Mouse (Mus musculus): ENCODE measurements around the gene Ssna1.
"Not testable (repeated sequence)": the region's sequence is repeated elsewhere in the genome, so short reads cannot be mapped to it uniquely, and the experiment has no call there.

Gene Ssna1

DNA sequence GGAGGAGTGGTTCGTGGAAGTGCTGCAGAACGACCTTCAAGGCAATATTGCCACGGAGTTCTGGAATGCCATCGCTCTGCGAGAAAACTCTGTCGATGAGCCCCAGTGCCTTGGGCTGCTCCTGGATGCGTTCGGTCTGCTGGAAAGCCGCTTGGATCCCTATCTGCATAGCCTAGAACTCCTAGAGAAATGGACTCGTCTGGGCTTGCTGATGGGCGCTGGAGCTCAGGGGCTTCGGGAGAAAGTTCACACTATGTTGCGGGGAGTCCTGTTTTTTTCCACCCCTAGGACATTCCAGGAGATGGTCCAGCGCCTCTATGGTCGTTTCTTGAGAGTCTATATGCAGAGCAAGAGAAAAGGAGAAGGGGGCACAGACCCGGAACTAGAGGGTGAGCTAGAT, 772 bp upstream of the Ssna1 start:
- Histone ChIP-seq H3K27me3 (ENCODE audit: control insufficient read depth, insufficient read depth, low read length, poor library complexity, severe bottlenecking) (no peaks in the 10 kb centered on the region), H3K36me3 (ENCODE audit: control insufficient read depth, insufficient read depth, low read length, poor library complexity, severe bottlenecking) (peaks cover 8% of the 10 kb centered on the region)
- DNase-seq (ENCODE audit: low read depth, low spot score), result no peak

GRCm38 (mm10) chr2:25272515-25272914, 277 bp upstream of the Ssna1 start:
- DNase-seq (ENCODE audit: low read depth, low spot score), result no peak
- no peaks in the 10 kb centered on the region for H3K27me3 ChIP-seq (ENCODE audit: control insufficient read depth, insufficient read depth, low read length, poor library complexity, severe bottlenecking)
- H3K36me3 ChIP-seq (ENCODE audit: control insufficient read depth, insufficient read depth, low read length, poor library complexity, severe bottlenecking), result peaks cover 8% of the 10 kb centered on the region

- DNase-seq (ENCODE audit: low read depth, low spot score), result no peak
- H3K27me3 ChIP-seq (ENCODE audit: control insufficient read depth, insufficient read depth, low read length, poor library complexity, severe bottlenecking), result no peaks in the 10 kb centered on the region
- peaks cover 2% of the 10 kb centered on the region for H3K36me3 ChIP-seq (ENCODE audit: control insufficient read depth, insufficient read depth, low read length, poor library complexity, severe bottlenecking)
Observed at GRCm38 (mm10) chr2:25267746-25268309, 4.4 kb downstream of the Ssna1 start.

- Histone ChIP-seq H3K27me3 (ENCODE audit: control insufficient read depth, insufficient read depth, low read length, poor library complexity, severe bottlenecking) (no peaks in the 10 kb centered on the region), H3K36me3 (ENCODE audit: control insufficient read depth, insufficient read depth, low read length, poor library complexity, severe bottlenecking) (peaks cover 2% of the 10 kb centered on the region)
- no peak for DNase-seq (ENCODE audit: low read depth, low spot score)
Observed at GRCm38 (mm10) chr2:25267241-25267640, 5.0 kb downstream of the Ssna1 start.

DNA sequence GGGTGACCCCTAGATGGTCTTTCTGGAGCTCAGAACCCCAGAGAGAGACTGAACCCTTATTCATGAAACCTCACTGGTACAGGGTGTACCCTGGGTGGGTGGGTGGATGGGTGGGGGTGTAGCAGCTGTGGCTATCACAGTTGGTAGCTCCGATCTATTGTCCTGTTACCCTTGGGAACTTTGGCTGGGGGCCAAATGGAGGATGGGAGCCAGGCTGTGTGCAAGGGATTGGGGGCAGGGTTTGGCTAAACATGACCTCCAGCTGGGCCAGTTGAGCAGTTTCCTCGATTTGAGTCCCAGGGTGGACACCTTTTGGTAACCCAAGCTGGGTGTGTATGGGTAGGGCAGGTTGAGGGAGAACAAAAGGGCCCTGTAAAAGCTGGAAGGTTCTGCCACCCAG, 5.5 kb downstream of the Ssna1 start:
- Histone ChIP-seq H3K36me3 (ENCODE audit: control insufficient read depth, insufficient read depth, low read length, poor library complexity, severe bottlenecking) (peaks cover 2% of the 10 kb centered on the region), H3K27me3 (ENCODE audit: control insufficient read depth, insufficient read depth, low read length, poor library complexity, severe bottlenecking) (no peaks in the 10 kb centered on the region)
- no peak for DNase-seq (ENCODE audit: low read depth, low spot score)

GRCm38 (mm10) chr2:25265897-25266656, 6.2 kb downstream of the Ssna1 start:
- DNase-seq (ENCODE audit: low read depth, low spot score), result peak; percentile 31
- Histone ChIP-seq H3K27me3 (ENCODE audit: control insufficient read depth, insufficient read depth, low read length, poor library complexity, severe bottlenecking) (no peaks in the 10 kb centered on the region), H3K36me3 (ENCODE audit: control insufficient read depth, insufficient read depth, low read length, poor library complexity, severe bottlenecking) (peaks cover 2% of the 10 kb centered on the region)

DNA sequence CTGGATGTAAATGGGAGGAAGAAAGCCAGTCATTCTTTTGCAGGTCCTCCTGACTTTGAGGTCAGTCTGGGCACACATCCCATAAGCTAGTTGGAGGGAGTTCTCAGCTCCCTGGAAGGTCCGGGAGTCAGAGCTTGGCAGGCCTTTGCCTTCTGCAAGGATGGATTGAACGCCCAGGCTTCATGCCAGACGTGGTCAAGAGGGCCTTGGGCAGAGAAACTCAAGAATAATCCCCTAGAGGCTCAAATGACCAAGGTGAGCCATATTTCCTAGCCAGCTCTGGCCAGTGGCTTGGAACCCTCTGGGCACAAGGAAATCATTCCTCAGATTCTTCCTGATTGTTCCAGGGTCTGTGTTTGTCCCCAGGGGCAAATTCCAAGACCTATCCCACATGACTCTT, 7.4 kb downstream of the Ssna1 start:
- Histone ChIP-seq H3K27me3 (ENCODE audit: control insufficient read depth, insufficient read depth, low read length, poor library complexity, severe bottlenecking) (no peaks in the 10 kb centered on the region), H3K36me3 (ENCODE audit: control insufficient read depth, insufficient read depth, low read length, poor library complexity, severe bottlenecking) (no peaks in the 10 kb centered on the region; the same call in 1 of the 2 replicates)
- no peak for DNase-seq (ENCODE audit: low read depth, low spot score)

GRCm38 (mm10) chr2:25264286-25264660, 8.0 kb downstream of the Ssna1 start:
- no peak for DNase-seq (ENCODE audit: low read depth, low spot score)
- H3K36me3 ChIP-seq (ENCODE audit: control insufficient read depth, insufficient read depth, low read length, poor library complexity, severe bottlenecking), result no peaks in the 10 kb centered on the region; the same call in 1 of the 2 replicates
- no peaks in the 10 kb centered on the region for H3K27me3 ChIP-seq (ENCODE audit: control insufficient read depth, insufficient read depth, low read length, poor library complexity, severe bottlenecking)

DNA sequence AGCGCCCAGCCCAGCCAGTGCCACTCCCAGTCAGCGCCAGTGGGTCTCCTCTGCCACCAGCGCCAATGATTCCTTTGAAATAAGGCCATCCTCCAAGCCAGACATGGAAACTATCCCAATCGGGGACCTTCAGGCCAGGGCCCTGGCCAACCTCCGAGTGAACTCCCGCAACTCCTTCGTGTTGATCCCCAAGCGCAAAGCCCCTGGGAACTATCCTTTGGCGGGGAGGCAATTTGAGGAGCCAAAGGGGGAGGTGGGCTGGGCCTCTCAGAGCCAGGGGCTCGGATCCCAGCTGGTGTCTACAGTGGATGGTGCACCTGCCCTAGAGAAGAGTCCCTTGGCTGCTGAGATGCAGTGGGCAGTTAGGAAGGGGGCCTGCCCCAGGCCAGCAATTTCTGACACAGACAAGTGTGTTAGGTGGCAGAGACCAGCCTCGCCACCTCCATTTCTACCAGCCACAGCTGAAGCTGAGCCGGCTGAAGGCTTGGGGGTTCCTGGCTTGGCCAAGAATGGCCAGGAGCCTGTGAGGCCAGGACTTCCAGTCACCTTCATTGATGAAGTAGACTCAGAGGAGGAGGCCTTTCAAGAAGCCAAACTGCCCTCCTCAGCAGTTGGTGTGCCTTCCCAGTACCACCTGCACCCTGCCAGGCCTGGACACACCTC, 8.5 kb downstream of the Ssna1 start:
- Histone ChIP-seq H3K27me3 (ENCODE audit: control insufficient read depth, insufficient read depth, low read length, poor library complexity, severe bottlenecking) (no peaks in the 10 kb centered on the region), H3K36me3 (ENCODE audit: control insufficient read depth, insufficient read depth, low read length, poor library complexity, severe bottlenecking) (no peaks in the 10 kb centered on the region; the same call in 1 of the 2 replicates)
- DNase-seq (ENCODE audit: low read depth, low spot score), result no peak

DNA sequence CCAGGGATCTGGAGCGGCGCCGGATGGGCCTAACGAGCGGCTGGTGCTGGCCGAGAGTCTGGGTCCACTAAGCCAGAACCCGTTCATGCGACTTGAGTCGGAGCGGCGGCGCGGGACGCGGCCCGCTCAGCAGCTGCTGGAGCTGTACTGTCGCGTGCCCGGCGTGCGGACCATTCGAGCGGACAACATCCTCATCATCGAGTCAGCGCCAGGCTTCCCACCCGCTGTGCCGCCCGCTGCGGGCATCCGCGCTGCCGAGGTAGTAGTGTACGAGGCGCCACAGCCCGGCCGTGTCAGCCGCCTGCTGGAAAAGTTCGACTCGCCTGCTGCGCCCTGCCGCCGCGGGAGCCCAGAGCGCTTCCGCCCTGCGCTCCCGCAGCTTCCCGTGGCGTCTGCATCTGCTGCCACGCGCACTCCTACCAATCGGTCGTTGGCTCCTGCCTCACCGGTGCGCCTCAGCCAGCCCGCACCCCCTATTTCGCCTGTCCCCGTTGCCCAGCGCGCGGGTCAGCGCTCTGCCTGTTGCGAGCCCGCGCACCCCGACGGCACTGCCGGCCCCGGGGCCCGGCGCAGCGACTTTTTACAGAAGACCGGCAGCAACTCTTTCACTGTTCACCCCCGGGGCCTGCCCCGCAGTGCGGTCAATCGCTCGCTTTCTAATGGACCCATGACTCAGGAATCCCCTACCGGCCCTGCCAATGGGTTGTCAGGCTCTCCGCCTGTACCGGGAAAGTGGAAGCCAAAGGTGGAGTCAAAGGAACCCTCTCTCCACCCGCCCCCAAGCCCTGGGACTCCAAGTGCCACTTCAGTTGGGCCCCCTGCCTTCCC, 9.2 kb downstream of the Ssna1 start:
- Histone ChIP-seq H3K27me3 (ENCODE audit: control insufficient read depth, insufficient read depth, low read length, poor library complexity, severe bottlenecking) (no peaks in the 10 kb centered on the region), H3K36me3 (ENCODE audit: control insufficient read depth, insufficient read depth, low read length, poor library complexity, severe bottlenecking) (no peaks in the 10 kb centered on the region)
- DNase-seq (ENCODE audit: low read depth, low spot score), result peak; percentile 59

- peak; percentile 97 for DNase-seq (ENCODE audit: low read depth, low spot score)
- H3K27me3 ChIP-seq (ENCODE audit: control insufficient read depth, insufficient read depth, low read length, poor library complexity, severe bottlenecking), result no peaks in the 10 kb centered on the region
- no peaks in the 10 kb centered on the region for H3K36me3 ChIP-seq (ENCODE audit: control insufficient read depth, insufficient read depth, low read length, poor library complexity, severe bottlenecking)
Observed at GRCm38 (mm10) chr2:25262291-25262767, 9.9 kb downstream of the Ssna1 start, which contains the start of gene Tprn. Gene Tprn, plus strand, starts transcription at chr2:25262618.

DNA sequence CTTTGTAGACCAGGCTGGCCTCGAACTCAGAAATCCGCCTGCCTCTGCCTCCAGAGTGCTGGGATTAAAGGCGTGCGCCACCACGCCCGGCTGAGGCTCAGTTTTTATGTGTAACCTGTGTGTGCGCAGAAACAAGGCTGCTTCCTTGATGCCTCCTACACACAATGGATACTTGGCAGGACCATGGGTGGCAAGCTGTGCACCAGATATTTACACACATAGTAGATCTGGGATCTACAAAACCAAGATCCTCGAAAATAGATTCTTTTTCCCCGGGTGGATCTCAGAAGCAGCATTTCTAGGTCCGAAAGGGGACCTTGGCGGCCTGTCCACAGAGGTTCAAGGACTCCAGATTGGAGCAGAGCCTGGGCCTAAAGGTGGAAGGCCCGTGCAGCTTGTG, 10.4 kb downstream of the Ssna1 start:
- H3K36me3 ChIP-seq (ENCODE audit: control insufficient read depth, insufficient read depth, low read length, poor library complexity, severe bottlenecking), result no peaks in the 10 kb centered on the region
- H3K27me3 ChIP-seq (ENCODE audit: control insufficient read depth, insufficient read depth, low read length, poor library complexity, severe bottlenecking), result no peaks in the 10 kb centered on the region
- DNase-seq (ENCODE audit: low read depth, low spot score), result no peak

GRCm38 (mm10) chr2:25258887-25259286, 13.4 kb downstream of the Ssna1 start:
- peak; percentile 63 for DNase-seq (ENCODE audit: low read depth, low spot score)
- H3K36me3 ChIP-seq (ENCODE audit: control insufficient read depth, insufficient read depth, low read length, poor library complexity, severe bottlenecking), result no peaks in the 10 kb centered on the region
- no peaks in the 10 kb centered on the region for H3K27me3 ChIP-seq (ENCODE audit: control insufficient read depth, insufficient read depth, low read length, poor library complexity, severe bottlenecking)

GRCm38 (mm10) chr2:25257250-25257649, 15.0 kb downstream of the Ssna1 start:
- not testable (repeated sequence) for DNase-seq (ENCODE audit: low read depth, low spot score); H3K36me3 ChIP-seq (ENCODE audit: control insufficient read depth, insufficient read depth, low read length, poor library complexity, severe bottlenecking); H3K27me3 ChIP-seq (ENCODE audit: control insufficient read depth, insufficient read depth, low read length, poor library complexity, severe bottlenecking)

Measured in splenic B cell, adult 2 months (primary cell).